Mouse (Mus musculus) lung, postnatal 0 days (tissue): ENCODE results near the gene Opn3. TPM values are rescaled to one million over a fixed set of nuclear protein-coding genes. Genes with fewer than 3 reads are reported as not detected.

Experiments used
- ATAC-seq: fragments of 200-750 bp; cut with Nextera tagmentation; 2 replicates; pipeline ENCODE4 v1.8.0; 2017; ENCODE audit warnings: moderate library complexity
- DNase-seq: peaks from one replicate; pipeline ENCODE4 v3.0.0-alpha.2; 2016; ENCODE audit warnings: low spot score
- H3K27ac ChIP-seq: fragments of 300-500 bp; sonication (generic); 2 replicates; pipeline ENCODE4 v1.5.1; 2014; ENCODE audit warnings: antibody characterized with exemption, mild to moderate bottlenecking, low read length, mixed read lengths
- H3K27me3 ChIP-seq: fragments of 300-500 bp; sonication (generic); replicated peaks from 2 replicates; pipeline ENCODE4 v1.6.1; 2014; ENCODE audit warnings: low read length, mixed read lengths; ENCODE audit not compliant: insufficient read depth
- H3K36me3 ChIP-seq: fragments of 300-500 bp; sonication (generic); 2 replicates; pipeline ENCODE4 v1.6.1; 2014; ENCODE audit warnings: low read length, mixed read lengths; ENCODE audit not compliant: insufficient read depth
- H3K4me1 ChIP-seq: fragments of 300-500 bp; sonication (generic); 2 replicates; pipeline ENCODE4 v1.6.1; 2014; ENCODE audit warnings: antibody characterized with exemption, low read depth, low read length, mixed read lengths; ENCODE audit not compliant: insufficient read depth
- H3K4me2 ChIP-seq: fragments of 300-500 bp; sonication (generic); replicated peaks from 2 replicates; pipeline ENCODE4 v1.6.1; 2014; ENCODE audit warnings: low read depth, mild to moderate bottlenecking, low read length, moderate library complexity, mixed read lengths
- H3K4me3 ChIP-seq: fragments of 300-500 bp; sonication (generic); 2 replicates; pipeline ENCODE4 v1.5.1; 2014; ENCODE audit warnings: low read depth, low read length
- H3K9ac ChIP-seq: fragments of 300-500 bp; sonication (generic); replicated peaks from 2 replicates; pipeline ENCODE4 v1.6.1; 2014; ENCODE audit warnings: low read depth, mild to moderate bottlenecking
- H3K9me3 ChIP-seq: fragments of 300-500 bp; sonication (generic); 2 replicates; pipeline ENCODE4 v1.6.1; 2016; ENCODE audit warnings: low read length, mixed read lengths
- CTCF ChIP-seq: IDR thresholded peaks from 2 replicates; pipeline ENCODE4 v1.5.1; 2016; ENCODE audit warnings: antibody characterized with exemption, mild to moderate bottlenecking
- EP300 ChIP-seq: IDR thresholded peaks from 2 replicates; pipeline ENCODE4 v1.6.1; 2016; ENCODE audit warnings: antibody characterized with exemption, mild to moderate bottlenecking, control low read depth
- WGBS: fragments of 180-500 bp; shearing (Covaris S2); extraction: QIAGEN DNeasy Blood & Tissue Kit; methylation state at CpG from one replicate; pipeline ENCODE4 v1.1.7; 2014; 5-methylcytosine and 5-hydroxymethylcytosine counted together
- polyA plus RNA-seq: library from polyadenylated mRNA; unstranded; fragments of >200 nt; fragmentation: Nextera tagmentation; extraction: Ambion mirVana; gene quantifications from 2 replicates; pipeline ENCODE4 v1.2.1, GENCODE M21; 2015

Gene Opn3
- polyA plus RNA-seq, 1 experiment from 2014 or later, result 3.5 TPM

- Histone ChIP-seq H3K36me3 (no peaks in the 10 kb centered on the region), H3K4me2 (peak overlapping the region; percentile 95), H3K27ac (peak overlapping the region; percentile 70), H3K9me3 (no peaks in the 10 kb centered on the region), H3K4me3 (peak overlapping the region; percentile 69), H3K4me1 (peaks cover 6% of the 10 kb centered on the region; the same call in 1 of the 2 replicates), H3K9ac (peak overlapping the region; percentile 65), H3K27me3 (no peaks in the 10 kb centered on the region)
- WGBS, result 1% methylated on average over 22 of the region's 22 CpGs
- TF ChIP-seq EP300, result no peak
- TF ChIP-seq CTCF, result no peak
- ATAC-seq (no peak), DNase-seq (peak; percentile 21)
Measured at GRCm38 (mm10) chr1:175691686-175692245, 810 bp downstream of the Opn3 start.

DNA sequence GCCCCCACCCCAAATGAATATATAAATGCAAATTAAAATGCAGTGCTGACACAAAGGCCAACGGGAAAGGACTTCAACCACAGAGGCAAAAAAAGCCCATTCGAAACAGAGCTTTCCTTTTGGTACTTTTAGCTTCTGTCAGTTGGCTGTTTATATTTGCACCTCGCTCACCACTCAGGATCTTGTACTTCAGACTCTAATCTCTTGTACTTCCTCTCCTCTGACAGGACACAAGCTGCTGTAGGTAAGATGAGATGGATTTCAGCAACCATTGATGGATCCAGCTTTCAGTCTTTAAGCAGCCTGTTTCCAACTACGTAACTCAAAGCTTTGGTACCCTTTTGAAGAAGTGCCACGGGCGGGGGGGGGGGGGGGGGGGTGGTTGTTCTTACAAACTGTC is 11.6 kb downstream of the Opn3 start:
- WGBS, result 57% methylated on average over 6 of the region's 6 CpGs
- H3K27me3 ChIP-seq, result no peaks in the 10 kb centered on the region
- TF ChIP-seq CTCF (no peak), EP300 (no peak)

DNA sequence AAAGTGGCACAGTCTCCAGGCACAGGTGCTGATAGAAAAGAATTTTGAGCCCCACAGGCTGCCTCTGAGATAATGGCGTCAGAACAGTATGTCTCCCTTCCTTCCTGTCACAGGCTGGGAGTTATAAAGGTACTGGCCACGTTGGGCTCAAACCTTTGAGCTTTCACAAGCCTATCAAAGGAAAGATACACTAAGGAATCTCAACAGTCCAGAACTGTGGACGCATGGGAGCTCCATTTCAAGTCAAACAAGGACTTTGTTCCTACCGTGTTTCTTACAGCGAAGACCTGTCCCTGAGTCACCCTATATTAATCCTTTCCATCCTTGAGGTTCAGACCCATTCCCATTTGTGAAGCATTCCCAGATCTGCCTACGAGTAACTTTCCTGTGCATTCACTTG is 15.1 kb downstream of the Opn3 start:
- Histone ChIP-seq H3K4me3 (no peak overlapping the region), H3K9ac (no peak overlapping the region), H3K27me3 (no peaks in the 10 kb centered on the region), H3K9me3 (no peaks in the 10 kb centered on the region), H3K4me2 (no peak overlapping the region), H3K27ac (no peak overlapping the region), H3K4me1 (no peaks in the 10 kb centered on the region), H3K36me3 (no peaks in the 10 kb centered on the region)
- 76% methylated on average over 6 of the region's 6 CpGs for WGBS
- TF ChIP-seq CTCF (no peak), EP300 (no peak)
- DNase-seq, result no peak
- ATAC-seq, result no peak

More for the DNA sequence above, 11.6 kb downstream of the Opn3 start:
- H3K36me3 ChIP-seq, result no peaks in the 10 kb centered on the region
- no peak overlapping the region for H3K4me2 ChIP-seq
- ATAC-seq (no peak), DNase-seq (no peak)
- no peak overlapping the region for H3K4me3 ChIP-seq
- H3K4me1 ChIP-seq, result no peaks in the 10 kb centered on the region
- H3K9me3 ChIP-seq, result no peaks in the 10 kb centered on the region
- no peak overlapping the region for H3K27ac ChIP-seq
- no peak overlapping the region for H3K9ac ChIP-seq

DNA sequence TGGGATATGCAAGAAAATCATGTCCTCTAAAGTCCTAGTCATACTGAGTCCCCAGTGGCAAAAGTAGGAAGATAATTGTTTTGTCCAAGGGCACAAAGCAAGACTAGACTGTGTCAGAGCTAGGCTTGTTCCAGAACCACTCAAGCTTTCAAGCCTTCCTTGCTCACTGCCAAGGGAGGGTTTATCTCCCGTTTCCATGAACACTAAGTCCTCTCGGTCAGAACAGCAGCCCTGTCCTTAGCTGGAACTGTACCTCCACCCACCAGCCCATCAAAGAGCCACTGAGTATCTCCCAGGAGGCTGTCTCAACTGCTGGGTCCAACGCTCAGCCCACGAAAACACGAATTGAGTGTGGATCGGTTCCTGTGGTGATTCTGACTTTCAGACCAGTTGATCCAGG is 17.5 kb downstream of the Opn3 start:
- H3K4me1 ChIP-seq, result no peaks in the 10 kb centered on the region
- no peak for TF ChIP-seq EP300
- no peak for TF ChIP-seq CTCF
- H3K36me3 ChIP-seq, result no peaks in the 10 kb centered on the region
- no peak for DNase-seq
- no peaks in the 10 kb centered on the region for H3K27me3 ChIP-seq
- no peak overlapping the region for H3K4me3 ChIP-seq
- no peak for ATAC-seq
- 78% methylated on average over 6 of the region's 6 CpGs for WGBS
- no peak overlapping the region for H3K9ac ChIP-seq
- H3K9me3 ChIP-seq, result no peaks in the 10 kb centered on the region
- no peak overlapping the region for H3K4me2 ChIP-seq
- no peak overlapping the region for H3K27ac ChIP-seq

DNA sequence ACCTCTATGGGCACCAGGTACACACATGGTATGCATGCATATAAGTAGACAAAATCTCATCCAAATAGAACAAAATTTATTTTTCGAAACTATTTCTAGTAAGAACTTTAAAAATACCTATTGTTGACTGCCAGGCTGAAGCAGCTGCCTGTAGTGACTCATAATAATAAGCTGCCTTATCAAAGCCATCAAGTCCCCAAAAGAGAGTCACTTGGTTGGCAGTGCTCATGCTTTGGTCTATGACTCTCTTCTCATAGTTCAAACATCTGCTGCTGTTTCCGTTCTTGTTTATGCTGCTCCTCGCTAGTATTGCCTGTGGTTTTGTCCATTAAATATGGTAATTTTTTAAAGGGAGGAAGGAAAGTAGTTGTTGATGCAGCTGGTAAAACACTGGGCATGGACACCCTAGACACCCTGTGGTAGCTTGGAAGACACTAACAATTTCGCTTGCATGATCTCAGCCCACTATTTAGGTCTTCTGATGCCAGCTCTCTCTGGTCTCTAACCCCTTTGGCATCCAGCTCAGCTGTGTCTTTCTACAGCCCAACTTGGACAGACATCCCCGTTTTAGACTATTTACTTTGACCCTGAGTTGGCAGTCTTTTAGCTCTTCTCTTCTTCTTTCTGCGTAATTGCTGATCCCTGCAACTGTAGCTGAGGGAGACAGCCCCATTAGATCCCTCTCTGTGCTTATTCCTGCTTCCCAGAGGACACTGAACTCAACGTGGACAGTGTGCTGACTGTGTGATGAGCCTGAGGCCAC is 18.8 kb downstream of the Opn3 start:
- no peaks in the 10 kb centered on the region for H3K4me1 ChIP-seq
- H3K27me3 ChIP-seq, result no peaks in the 10 kb centered on the region
- H3K9me3 ChIP-seq, result no peaks in the 10 kb centered on the region
- no peak overlapping the region for H3K4me2 ChIP-seq
- H3K36me3 ChIP-seq, result no peaks in the 10 kb centered on the region
- WGBS, result 73% methylated on average over 7 of the region's 7 CpGs
- H3K9ac ChIP-seq, result no peak overlapping the region
- no peak overlapping the region for H3K4me3 ChIP-seq
- H3K27ac ChIP-seq, result no peak overlapping the region
- TF ChIP-seq EP300 (no peak), CTCF (no peak)
- ATAC-seq (no peak), DNase-seq (no peak)

GRCm38 (mm10) chr1:175671626-175672025 is 20.9 kb downstream of the Opn3 start:
- Histone ChIP-seq H3K36me3 (no peaks in the 10 kb centered on the region), H3K27me3 (no peaks in the 10 kb centered on the region), H3K4me1 (no peaks in the 10 kb centered on the region), H3K9me3 (no peaks in the 10 kb centered on the region), H3K27ac (no peak overlapping the region), H3K9ac (no peak overlapping the region), H3K4me2 (no peak overlapping the region), H3K4me3 (no peak overlapping the region)
- DNase-seq (peak; percentile 72), ATAC-seq (peak; percentile 37; the same call in 1 of the 2 replicates)
- WGBS, result 8% methylated on average over 1 of the region's 1 CpGs
- TF ChIP-seq EP300 (no peak), CTCF (peak; percentile 56)
